Mouse (Mus musculus) embryonic fibroblast, embryonic 13.5 days (primary cell): ENCODE results near the gene Ubl4b.

ENCODE experiments used
- CTCF ChIP-seq: IDR thresholded peaks from 2 replicates; pipeline ENCODE4 v1.5.1; 2011; ENCODE audit warnings: mild to moderate bottlenecking, control low read depth, low read length, moderate library complexity, borderline replicate concordance; ENCODE audit not compliant: insufficient read depth
- POLR2A ChIP-seq: IDR thresholded peaks from 2 replicates; pipeline ENCODE4 v1.6.1; 2011; ENCODE audit warnings: low read depth, mild to moderate bottlenecking, control low read depth, low read length, moderate library complexity

- TF ChIP-seq CTCF, result no peak
- no peak for TF ChIP-seq POLR2A
Observed at GRCm38 (mm10) chr3:107505464-107506367, 49.2 kb downstream of the Ubl4b start.
